Mouse (Mus musculus) retina, postnatal 1 day (tissue): ENCODE measurements at regions not wholly inside any gene's neighbourhood (a gene's known extent, or its start where the extent isn't known, plus 50 kb on each side); places are given as distances from the start of the nearest gene placed in this dataset.

ENCODE experiments used
- DNase-seq: peaks from one replicate; pipeline ENCODE4 v3.0.0-alpha.2; 2012

GRCm38 (mm10) chr19:26051478-26052215, 379.4 kb downstream of the Dmrt2 start:
- DNase-seq: no peak

GRCm38 (mm10) chr19:26059668-26060067, 387.5 kb downstream of the Dmrt2 start:
- DNase-seq: no peak

- DNase-seq: no peak
Measured at GRCm38 (mm10) chr19:26068553-26068952, 396.3 kb downstream of the Dmrt2 start.

- DNase-seq: no peak
Measured at GRCm38 (mm10) chr19:26069908-26070307, 397.7 kb downstream of the Dmrt2 start.

GRCm38 (mm10) chr19:26088318-26088717, 416.1 kb downstream of the Dmrt2 start:
- DNase-seq: no peak

GRCm38 (mm10) chr19:26091386-26091785, 419.2 kb downstream of the Dmrt2 start:
- no peak for DNase-seq

GRCm38 (mm10) chr19:26093844-26094243, 421.6 kb downstream of the Dmrt2 start:
- no peak for DNase-seq

GRCm38 (mm10) chr19:26114326-26114725, 442.1 kb downstream of the Dmrt2 start:
- DNase-seq: no peak

- no peak for DNase-seq
Measured at GRCm38 (mm10) chr19:26128423-26128822, 456.2 kb downstream of the Dmrt2 start.

GRCm38 (mm10) chr19:26134385-26134784, 462.2 kb downstream of the Dmrt2 start:
- no peak for DNase-seq

GRCm38 (mm10) chr19:26135398-26136104, 463.3 kb downstream of the Dmrt2 start:
- peak; percentile 91 for DNase-seq

GRCm38 (mm10) chr19:26140647-26141046, 464.2 kb upstream of the Smarca2 start:
- DNase-seq: no peak

- DNase-seq: no peak
Measured at GRCm38 (mm10) chr19:26143539-26143938, 461.3 kb upstream of the Smarca2 start.

GRCm38 (mm10) chr19:26151216-26151615, 453.6 kb upstream of the Smarca2 start:
- DNase-seq: no peak

- peak; percentile 13 for DNase-seq
Measured at GRCm38 (mm10) chr19:26164993-26165392, 439.9 kb upstream of the Smarca2 start.

- peak; percentile 27 for DNase-seq
Measured at GRCm38 (mm10) chr19:26181774-26182173, 423.1 kb upstream of the Smarca2 start.

- no peak for DNase-seq
Measured at GRCm38 (mm10) chr19:26185012-26185411, 419.8 kb upstream of the Smarca2 start.

- no peak for DNase-seq
Measured at GRCm38 (mm10) chr19:26190803-26191202, 414.0 kb upstream of the Smarca2 start.

- DNase-seq: peak; percentile 16
Measured at GRCm38 (mm10) chr19:26193664-26194063, 411.2 kb upstream of the Smarca2 start.

- DNase-seq: no peak
Measured at GRCm38 (mm10) chr19:26208760-26209159, 396.1 kb upstream of the Smarca2 start.

GRCm38 (mm10) chr19:26234539-26234938, 370.3 kb upstream of the Smarca2 start:
- DNase-seq: no peak

- no peak for DNase-seq
Measured at GRCm38 (mm10) chr19:26244067-26244466, 360.8 kb upstream of the Smarca2 start.

GRCm38 (mm10) chr19:26249751-26250150, 355.1 kb upstream of the Smarca2 start:
- no peak for DNase-seq

- no peak for DNase-seq
Measured at GRCm38 (mm10) chr19:26258677-26259076, 346.2 kb upstream of the Smarca2 start.
